Mouse (Mus musculus) T-helper 2 cell (primary cell): ENCODE results near the gene Baz2b.

ENCODE experiments used
- in situ Hi-C: fragments of 300-600 bp; cut with MboI, MseI; formaldehyde crosslinking; loops from one replicate; pipeline ENCODE4 v1.15.1; 2025; ENCODE audit warnings: high pct_unique_total_duplicates

Gene Baz2b

GRCm38 (mm10) chr2:60209703-60210651, at the start of gene Baz2b, which contains the start of gene March7:
Gene Baz2b (minus strand): TSS chr2:60209839.
Gene March7 (plus strand): TSS chr2:60209887.
- in situ Hi-C loops = no loop called here

DNA sequence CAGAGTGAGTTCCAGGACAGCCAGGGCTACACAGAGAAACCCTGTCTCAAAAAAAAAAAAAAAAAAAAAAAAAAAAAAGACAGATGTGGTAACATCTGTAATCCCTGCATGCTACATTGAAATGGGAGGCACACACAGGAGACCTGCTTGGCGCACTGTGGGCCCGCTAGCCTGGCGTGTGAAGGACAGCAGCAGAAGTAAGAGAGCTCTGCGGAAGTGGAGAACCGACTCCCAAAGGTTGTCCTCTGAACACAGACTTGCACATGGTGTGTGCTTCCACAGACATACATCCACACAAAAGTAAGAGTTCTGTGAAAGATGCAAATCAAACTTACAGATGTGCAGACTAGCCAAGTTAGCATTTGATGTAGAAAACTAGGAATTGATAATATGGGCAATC, 49.5 kb upstream of the Baz2b start:
- in situ Hi-C loops = no loop called here

DNA sequence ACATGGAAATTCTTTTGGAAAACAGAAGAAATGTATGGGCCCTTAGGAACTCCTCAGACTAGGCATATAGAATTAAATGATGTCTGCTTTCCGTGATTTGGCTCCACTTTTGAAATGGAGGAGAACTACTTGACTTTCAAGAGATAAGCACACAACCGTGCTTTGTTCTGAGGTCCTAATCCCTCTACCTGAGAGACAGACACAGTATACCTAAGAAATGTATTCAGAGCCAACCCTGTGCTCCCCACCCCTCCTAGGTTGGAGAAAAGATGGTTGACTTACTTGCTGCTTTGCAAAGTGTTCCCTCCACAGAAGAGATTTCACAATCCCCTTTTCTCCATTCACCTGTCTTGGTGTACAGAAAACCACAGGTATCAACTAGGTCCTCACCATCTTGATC, 47.1 kb upstream of the Baz2b start:
- in situ Hi-C loops = no loop called here

DNA sequence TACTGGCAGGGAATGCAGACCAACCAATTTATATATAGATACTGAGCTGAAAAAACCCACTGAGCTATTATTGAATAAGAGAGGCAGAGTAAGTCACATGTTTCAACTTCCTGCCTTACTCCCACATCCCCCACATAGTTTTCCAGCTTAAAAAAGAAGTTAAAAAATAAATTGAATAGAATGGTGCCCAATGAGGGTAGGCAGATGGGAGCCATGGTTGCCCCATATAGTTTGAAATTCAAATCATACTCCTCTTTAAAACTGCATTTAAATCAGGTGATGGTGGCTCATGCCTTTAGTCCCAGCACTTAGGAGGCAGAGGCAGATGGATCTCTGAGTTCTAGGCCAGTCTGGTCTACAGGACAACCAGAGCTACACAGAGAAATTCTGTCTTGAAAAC, 43.9 kb upstream of the Baz2b start:
- in situ Hi-C loops = no loop called here

DNA sequence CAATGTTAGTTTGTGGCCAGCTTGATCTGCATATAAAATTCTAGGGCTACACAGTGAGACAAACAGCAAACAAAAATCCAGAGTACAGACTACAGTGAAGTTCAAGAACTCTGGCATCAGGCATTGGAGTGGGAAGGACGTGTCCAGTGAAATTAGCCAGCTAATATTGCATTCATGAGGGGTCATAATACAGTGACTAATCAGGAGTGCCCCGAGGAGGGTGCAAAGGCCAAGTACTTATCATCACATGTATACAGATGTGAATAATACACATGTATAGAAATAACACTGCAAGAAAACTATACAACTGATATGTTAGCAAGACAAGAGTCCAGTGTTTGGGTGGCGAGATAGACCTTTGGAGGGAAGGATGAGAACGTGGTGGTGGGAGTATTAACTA, 43.1 kb upstream of the Baz2b start:
- in situ Hi-C loops = no loop called here

DNA sequence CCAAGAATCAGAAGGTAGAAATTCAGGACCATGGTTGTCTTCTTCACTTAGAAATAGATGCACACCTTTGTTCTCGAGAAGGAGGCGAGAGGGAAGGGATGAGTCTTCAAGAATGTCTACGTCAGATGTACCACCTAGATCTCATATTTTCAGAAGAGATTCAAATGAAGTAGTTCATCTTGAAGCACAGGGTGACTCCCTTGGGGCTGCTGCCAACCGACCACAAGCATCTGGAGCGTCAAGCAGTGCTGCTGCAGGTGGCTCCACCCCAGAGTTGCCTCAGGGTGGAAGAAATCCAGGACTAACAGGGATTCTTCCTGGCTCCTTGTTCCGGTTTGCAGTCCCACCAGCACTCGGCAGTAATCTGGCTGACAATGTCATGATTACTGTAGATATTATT, 24.9 kb upstream of the Baz2b start:
- in situ Hi-C loops = no loop called here

DNA sequence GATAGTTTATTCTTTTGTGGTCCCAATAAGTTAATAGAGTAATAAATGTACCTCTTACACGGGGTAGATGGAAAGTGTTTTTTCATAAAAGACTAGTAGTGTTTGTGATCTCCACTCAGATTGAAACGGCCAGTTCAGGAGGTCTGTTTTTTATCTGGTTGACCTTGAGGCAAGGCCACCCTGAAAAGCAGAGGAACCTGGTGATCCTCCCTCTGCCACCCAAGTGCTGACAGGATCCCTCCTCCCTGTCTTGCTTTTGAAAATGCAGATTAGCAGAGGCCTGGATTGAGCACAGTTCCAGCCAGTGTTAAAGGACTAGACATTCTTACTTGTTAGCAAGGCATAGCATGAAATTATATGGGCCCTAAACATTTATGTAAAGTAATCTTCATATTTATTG, 23.5 kb upstream of the Baz2b start:
- in situ Hi-C loops = no loop called here

DNA sequence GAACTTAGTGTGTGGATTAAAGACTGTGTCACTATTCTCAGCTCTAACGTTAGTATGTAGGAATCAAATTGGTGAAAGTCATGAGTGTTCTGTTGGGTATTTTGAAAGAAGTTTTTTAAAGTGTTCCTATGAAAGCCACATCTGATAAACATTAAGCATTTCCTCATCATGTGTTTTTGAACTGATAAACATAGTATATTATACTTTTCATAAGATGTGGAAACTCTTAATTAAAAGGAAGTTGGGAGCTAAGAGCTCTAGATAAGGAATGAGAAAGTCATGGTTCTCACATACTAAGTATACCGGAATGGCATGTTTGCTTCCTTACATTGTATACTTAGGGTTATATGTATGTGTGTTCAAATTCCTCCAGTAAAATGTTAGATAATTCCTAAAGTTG, 20.7 kb upstream of the Baz2b start:
- in situ Hi-C loops = no loop called here

GRCm38 (mm10) chr2:60228470-60228869, 18.8 kb upstream of the Baz2b start:
- in situ Hi-C loops = no loop called here

DNA sequence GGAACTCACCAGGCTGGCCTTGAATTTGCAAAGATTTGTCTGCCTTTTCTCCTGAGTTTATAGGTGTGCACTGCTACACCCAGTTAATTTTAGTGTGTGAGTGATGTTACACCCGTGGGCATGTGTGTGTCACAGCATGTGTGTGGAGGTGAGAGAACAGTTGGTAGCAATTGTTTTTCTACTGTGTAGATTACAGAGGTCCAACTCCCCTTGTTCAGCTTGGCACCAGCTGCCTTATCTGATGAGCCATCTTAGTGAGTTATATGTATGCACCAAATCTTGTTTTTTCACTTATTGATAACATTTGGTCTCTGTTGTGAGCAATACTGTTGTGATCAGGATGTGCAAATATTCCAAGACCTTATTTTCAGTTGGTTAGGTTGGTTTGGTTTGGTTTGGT, 13.8 kb upstream of the Baz2b start:
- in situ Hi-C loops = no loop called here

- in situ Hi-C loops = no loop called here
Measured at GRCm38 (mm10) chr2:60221954-60222353, 12.3 kb upstream of the Baz2b start.

DNA sequence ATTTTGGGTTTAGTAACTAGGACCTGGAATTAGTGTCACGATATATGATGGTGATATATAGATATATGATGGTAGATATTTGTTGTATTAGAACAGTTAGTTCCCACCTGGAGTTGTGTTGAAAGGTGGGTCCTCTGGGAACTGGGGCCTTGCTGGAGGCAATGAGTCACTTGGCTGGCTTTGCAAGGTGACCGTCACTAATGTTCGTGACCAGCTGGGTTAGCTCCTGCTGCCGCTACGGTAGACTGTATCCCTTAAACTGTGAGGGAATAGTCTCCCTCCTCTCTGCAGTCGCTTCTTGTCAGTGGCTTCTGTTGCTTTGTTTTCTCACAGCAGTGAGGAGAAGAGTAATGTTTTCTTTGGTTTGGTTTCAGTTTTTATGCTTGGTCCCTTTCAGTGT, 11.6 kb upstream of the Baz2b start:
- in situ Hi-C loops = no loop called here

DNA sequence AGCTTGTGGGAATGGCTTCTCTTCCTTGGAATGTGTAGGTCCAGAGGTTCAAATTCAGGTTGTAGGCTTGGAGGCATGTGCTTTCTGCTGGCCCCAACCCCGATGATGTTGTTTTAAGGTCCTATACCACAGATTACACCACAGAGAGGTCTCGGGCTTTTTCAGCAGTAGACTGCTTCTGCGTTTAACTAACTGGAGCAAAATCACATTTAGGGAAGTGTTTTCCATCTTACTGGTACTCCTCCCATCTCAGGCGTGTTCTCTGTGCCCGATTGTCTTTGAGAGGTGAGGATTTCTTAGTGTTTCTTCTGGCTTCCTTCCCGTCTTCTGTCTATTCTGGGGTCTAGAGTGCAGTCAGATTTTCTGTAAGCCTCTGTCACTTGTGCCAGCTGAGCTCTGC, 8.0 kb upstream of the Baz2b start:
- in situ Hi-C loops = no loop called here

DNA sequence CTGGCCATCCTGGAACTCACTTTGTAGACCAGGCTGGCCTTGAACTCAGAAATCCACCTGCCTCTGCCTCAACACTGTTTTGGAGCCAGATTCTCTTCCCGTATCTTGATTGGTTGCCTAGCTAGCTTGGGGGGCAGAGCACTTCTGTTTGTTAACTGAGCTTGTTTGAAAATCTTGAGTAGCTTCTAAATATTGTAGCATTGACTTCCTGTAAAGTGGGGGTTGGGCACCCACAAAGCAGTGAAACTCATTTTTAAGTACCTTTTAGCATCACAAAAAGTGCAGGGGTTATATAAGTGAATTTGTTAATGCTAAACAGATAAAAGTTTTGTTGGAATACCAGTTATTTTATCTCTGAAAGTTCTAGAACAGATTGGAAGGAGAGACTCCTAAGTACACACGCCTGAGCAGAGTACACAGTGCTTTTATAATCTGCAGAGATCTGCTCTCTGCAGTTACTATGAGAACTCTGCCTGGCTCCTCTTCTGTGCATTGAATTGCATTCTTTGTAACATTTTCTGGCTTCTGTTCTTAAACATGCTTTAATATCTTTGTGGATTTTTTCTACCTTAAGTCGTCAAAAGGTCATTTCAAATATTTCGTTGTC, 7.0 kb upstream of the Baz2b start:
- in situ Hi-C loops = no loop called here

- in situ Hi-C loops = no loop called here
Measured at GRCm38 (mm10) chr2:60214683-60215082, 5.0 kb upstream of the Baz2b start.

DNA sequence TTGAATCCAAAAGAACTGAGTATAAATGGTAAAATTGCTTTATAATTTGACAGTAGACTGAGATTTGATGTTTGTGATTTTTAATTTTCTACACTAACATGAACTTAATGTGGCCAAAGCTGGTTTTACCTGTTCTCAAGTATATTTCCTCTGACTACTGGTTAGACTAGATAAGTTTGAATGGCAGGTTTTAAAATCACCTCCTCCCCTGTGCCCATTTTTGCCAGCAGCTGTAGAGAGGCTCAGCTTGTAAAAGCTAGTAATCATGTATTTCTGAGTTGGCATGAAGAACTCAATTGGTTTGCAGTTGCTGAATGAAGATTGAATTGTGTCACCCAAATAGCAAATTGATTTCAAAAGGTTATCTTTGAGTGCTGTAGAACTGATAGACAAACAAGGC, 2.8 kb upstream of the Baz2b start:
- in situ Hi-C loops = no loop called here

DNA sequence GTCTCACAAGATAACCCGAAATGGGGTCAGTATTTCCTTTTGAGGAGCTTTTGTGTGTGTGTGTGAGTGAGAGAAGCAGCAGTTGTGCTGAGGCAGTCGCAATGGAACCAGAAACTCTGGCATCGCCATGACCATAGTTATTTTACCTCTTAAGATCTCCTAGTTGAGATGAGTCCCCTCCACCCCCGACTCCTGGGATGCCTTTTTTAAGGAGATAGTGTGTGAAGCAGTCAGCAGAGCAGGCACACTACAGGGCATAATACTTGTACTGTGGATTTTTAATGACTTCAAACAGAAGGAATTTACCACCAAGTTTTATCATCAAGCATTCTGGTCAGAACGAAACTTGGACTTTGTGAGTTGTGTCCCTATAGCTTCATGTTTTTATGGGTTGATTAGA, 1.2 kb upstream of the Baz2b start:
- in situ Hi-C loops = no loop called here

DNA sequence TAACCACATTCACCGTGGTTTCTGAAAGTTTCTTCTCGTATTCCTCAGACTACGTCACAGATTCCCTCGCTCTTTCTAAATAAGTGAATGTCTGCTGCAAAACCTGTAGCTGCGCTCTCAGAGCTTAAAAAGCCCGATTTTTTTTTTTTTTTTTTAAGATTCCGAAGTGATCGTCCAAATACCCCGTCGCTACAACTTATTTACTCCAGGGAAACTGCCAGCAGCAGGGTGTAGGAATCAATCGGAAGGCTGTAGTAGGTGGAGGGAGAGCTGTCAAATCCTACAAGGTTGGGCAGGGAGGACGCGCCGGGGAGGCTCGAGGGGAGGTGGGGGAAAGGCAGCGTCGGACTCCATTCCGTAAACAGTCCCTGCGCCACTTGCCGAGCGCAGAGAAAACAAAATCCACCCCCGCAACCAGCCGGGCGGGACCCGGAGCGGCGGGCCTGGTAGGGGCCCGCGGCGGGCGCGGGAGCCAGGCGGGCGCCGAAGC, 472 bp downstream of the Baz2b start:
- in situ Hi-C loops = no loop called here

DNA sequence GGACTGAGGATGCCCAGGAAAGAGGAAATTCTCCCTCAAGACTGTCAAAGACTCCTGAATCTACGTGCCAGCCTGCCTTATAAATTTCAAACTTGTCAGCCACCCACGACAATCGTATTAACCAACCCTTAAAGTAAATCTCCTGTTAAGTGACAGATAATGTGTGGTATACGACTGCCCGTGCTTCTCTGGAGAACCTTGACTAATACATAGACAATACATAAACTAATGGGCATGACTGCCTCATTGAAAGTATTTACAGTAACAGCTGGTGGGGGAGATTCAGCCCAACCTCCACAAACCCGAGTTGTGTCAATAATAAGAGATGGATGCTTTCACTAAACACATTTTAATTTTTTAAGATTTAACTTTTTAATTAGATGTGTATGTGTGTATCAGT, 3.8 kb downstream of the Baz2b start:
- in situ Hi-C loops = no loop called here

GRCm38 (mm10) chr2:60204162-60204561, 5.5 kb downstream of the Baz2b start:
- in situ Hi-C loops = no loop called here

- in situ Hi-C loops = no loop called here
Measured at GRCm38 (mm10) chr2:60203733-60204132, 5.9 kb downstream of the Baz2b start.

DNA sequence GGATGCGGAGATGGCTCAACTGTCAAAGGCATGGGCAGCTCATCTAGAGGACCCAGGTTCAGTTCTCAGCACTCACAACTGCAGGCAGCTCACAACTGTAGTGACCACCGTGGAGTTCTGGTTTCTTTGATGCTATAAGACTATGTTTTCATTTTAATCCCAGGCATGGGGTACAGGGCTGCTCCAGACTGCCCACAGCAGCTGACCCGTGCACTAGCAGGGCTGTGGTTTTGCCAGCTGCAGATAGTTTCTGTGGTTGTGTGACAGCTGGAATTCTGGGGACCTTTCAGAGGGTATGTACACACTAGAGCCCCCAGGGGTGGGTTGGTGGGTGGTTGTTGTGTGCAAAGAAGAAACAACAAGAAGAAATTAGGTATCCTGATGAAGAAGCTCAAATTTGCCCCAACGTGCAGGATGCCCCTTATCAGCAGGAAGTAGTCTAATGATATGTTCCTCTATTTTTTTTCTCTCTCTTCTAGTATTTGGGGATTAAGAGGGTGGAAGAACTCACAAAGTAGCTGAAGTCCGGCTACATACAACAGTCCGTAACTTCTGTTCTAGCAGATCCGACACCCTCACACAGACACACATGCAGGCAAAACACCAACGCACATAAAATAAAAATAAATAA, 6.6 kb downstream of the Baz2b start:
- in situ Hi-C loops = no loop called here

GRCm38 (mm10) chr2:60200667-60201066, 9.0 kb downstream of the Baz2b start:
- in situ Hi-C loops = no loop called here
